Mouse (Mus musculus) c-Kit-negative CD71-positive TER-119-positive erythroid progenitor cells, embryonic 14.5 days (primary cell): ENCODE data around the gene Pou2f2.
A peak's percentile ranks its signal among the peaks of the same experiment; 100 is the strongest.

Experiments used
- DNase-seq: peaks from one replicate; pipeline ENCODE4 v3.0.0-alpha.2; 2013; ENCODE audit warnings: low read depth, low spot score

Gene Pou2f2

GRCm38 (mm10) chr7:25145896-25146295 lies 33.6 kb downstream of the Pou2f2 start:
- no peak for DNase-seq

GRCm38 (mm10) chr7:25141761-25142160 lies 37.8 kb downstream of the Pou2f2 start:
- no peak for DNase-seq

- DNase-seq = no peak
Measured at GRCm38 (mm10) chr7:25137553-25137952, 42.0 kb downstream of the Pou2f2 start.

GRCm38 (mm10) chr7:25133092-25134049 lies 46.2 kb downstream of the Pou2f2 start:
- DNase-seq = peak; percentile 68

- DNase-seq = no peak
Measured at GRCm38 (mm10) chr7:25132318-25132960, 47.1 kb downstream of the Pou2f2 start.

GRCm38 (mm10) chr7:25131247-25131646 lies 48.3 kb downstream of the Pou2f2 start:
- DNase-seq = no peak

- no peak for DNase-seq
Measured at GRCm38 (mm10) chr7:25130565-25130964, 49.0 kb downstream of the Pou2f2 start.

GRCm38 (mm10) chr7:25129390-25129979 lies 50.0 kb downstream of the Pou2f2 start:
- DNase-seq = no peak

GRCm38 (mm10) chr7:25127971-25128370 lies 51.6 kb downstream of the Pou2f2 start:
- DNase-seq = no peak

GRCm38 (mm10) chr7:25125716-25126281 lies 53.7 kb downstream of the Pou2f2 start:
- no peak for DNase-seq

GRCm38 (mm10) chr7:25121240-25121786 lies 58.2 kb downstream of the Pou2f2 start:
- DNase-seq = no peak

GRCm38 (mm10) chr7:25120061-25120834 lies 59.3 kb downstream of the Pou2f2 start:
- no peak for DNase-seq

- no peak for DNase-seq
Measured at GRCm38 (mm10) chr7:25112956-25113603, 66.4 kb downstream of the Pou2f2 start.

GRCm38 (mm10) chr7:25112178-25112955 lies 67.2 kb downstream of the Pou2f2 start:
- no peak for DNase-seq

GRCm38 (mm10) chr7:25110336-25110735 lies 69.2 kb downstream of the Pou2f2 start:
- DNase-seq = no peak

- DNase-seq = no peak
Measured at GRCm38 (mm10) chr7:25109355-25109754, 70.2 kb downstream of the Pou2f2 start.

- DNase-seq = no peak
Measured at GRCm38 (mm10) chr7:25106790-25107502, 72.6 kb downstream of the Pou2f2 start.

- peak; percentile 54 for DNase-seq
Measured at GRCm38 (mm10) chr7:25105411-25106160, 73.9 kb downstream of the Pou2f2 start.
